ENCODE assay signal across 9 mouse cellular contexts in the genomic region with DNA sequence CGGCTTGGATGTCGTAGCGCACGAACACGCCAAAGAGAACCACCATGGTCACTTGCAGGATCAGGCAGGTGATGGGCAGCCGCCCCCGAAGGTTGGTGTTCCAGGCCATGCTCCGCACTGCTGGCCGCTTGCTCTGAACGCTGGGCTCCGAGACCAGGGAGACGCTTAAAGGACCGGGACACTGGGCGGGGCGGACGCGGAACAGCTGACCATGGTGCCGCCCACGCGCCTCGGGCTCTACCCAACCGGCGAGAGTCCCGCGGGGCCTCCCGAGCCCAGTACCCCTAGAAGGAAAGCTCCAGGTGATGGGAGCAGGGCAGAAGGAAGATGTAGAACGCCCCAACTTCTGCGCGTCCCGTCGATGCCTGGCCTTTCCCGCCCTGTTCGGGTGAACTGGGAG. TPM values are rescaled to one million over a fixed set of nuclear protein-coding genes. Genes with fewer than 3 reads are reported as not detected.
DNase-seq lines count a peak whose midpoint lies in the region; ATAC-seq and TF ChIP-seq lines count a peak whose summit lies in the region.
"Had no signal": no experiment of that assay in that cellular context is flagged by ENCODE, and none has a peak within 500 bp of the region (broad histone marks: within the 10 kb centered on the region; RNA-seq: fewer than 3 reads in every experiment).

A gene (minus strand): TSS at position 240 of the 400 bp plus-strand sequence.

- WGBS in kidney, adult 2 months, result 8% methylated on average over 33 of the region's 33 CpGs
- WGBS in hindbrain, embryonic 13.5 days, result 8% methylated on average over 33 of the region's 33 CpGs
- WGBS in midbrain, embryonic 12.5 days, result 11% methylated on average over 33 of the region's 33 CpGs

- H3K4me3 ChIP-seq in kidney, adult 2 months (ENCODE audit: insufficient read depth, low read depth, low read length), result peak within 1 kb of the TSS; percentile 73
- peak within 1 kb of the TSS; percentile 27 for H3K4me3 ChIP-seq in hindbrain, embryonic 13.5 days
- H3K4me3 ChIP-seq in midbrain, embryonic 12.5 days, result peak within 1 kb of the TSS; percentile 21

- H3K9me3 ChIP-seq in hindbrain, embryonic 13.5 days, result no peaks in the 10 kb centered on the region
- no peaks in the 10 kb centered on the region for H3K9me3 ChIP-seq in midbrain, embryonic 12.5 days
- H3K9me3 ChIP-seq: G1E had no signal

- H3K36me3 ChIP-seq in kidney, adult 2 months (ENCODE audit: control insufficient read depth, insufficient read depth, low read length), result no peaks in the 10 kb centered on the region
- no peaks in the 10 kb centered on the region for H3K36me3 ChIP-seq in hindbrain, embryonic 13.5 days
- no peaks in the 10 kb centered on the region for H3K36me3 ChIP-seq in midbrain, embryonic 12.5 days
- H3K36me3 ChIP-seq: G1E had no signal

- H3K27me3 ChIP-seq in kidney, adult 2 months (replicated peaks; ENCODE audit: control insufficient read depth, insufficient read depth, low read length), result no peaks in the 10 kb centered on the region
- H3K27me3 ChIP-seq in hindbrain, embryonic 13.5 days, result peaks cover 58% of the 10 kb centered on the region
- peaks cover 53% of the 10 kb centered on the region for H3K27me3 ChIP-seq in midbrain, embryonic 12.5 days

- DNase-seq in kidney, adult 2 months, result peak; percentile 42
- DNase-seq in kidney, adult 8-10 months, result no peak
- peak; percentile 44 for DNase-seq in adrenal gland, postnatal 14 days
- DNase-seq in cerebellum, postnatal 4 days (ENCODE audit: low spot score in 2 of 2), result no peak
- DNase-seq in layer of hippocampus, adult 18-20 months (ENCODE audit: low spot score in 2 of 2), result no peak
- no peak for DNase-seq in frontal cortex, postnatal 14 days (ENCODE audit: low spot score in 2 of 2)

- H3K27ac ChIP-seq in kidney, adult 2 months (ENCODE audit: insufficient read depth, low read depth, low read length), result peak within 1 kb of the TSS; percentile 66
- no peak within 1 kb of the TSS for H3K27ac ChIP-seq in hindbrain, embryonic 13.5 days
- no peak within 1 kb of the TSS for H3K27ac ChIP-seq in midbrain, embryonic 12.5 days (replicated peaks)

- ATAC-seq in hindbrain, embryonic 13.5 days (ENCODE audit: low FRiP score), result no peak
- no peak for ATAC-seq in midbrain, embryonic 12.5 days (ENCODE audit: low FRiP score, low read depth)

- peak within 1 kb of the TSS; percentile 43; the same call in 1 of the 2 replicates for H3K9ac ChIP-seq in hindbrain, embryonic 13.5 days
- H3K9ac ChIP-seq in midbrain, embryonic 12.5 days (replicated peaks), result no peak within 1 kb of the TSS

- H3K4me1 ChIP-seq in kidney, adult 2 months (ENCODE audit: control insufficient read depth, insufficient read depth, low read length), result no peaks in the 10 kb centered on the region
- H3K4me1 ChIP-seq in hindbrain, embryonic 13.5 days (replicated peaks), result peaks cover 12% of the 10 kb centered on the region
- H3K4me1 ChIP-seq in midbrain, embryonic 12.5 days, result peaks cover 9% of the 10 kb centered on the region

- TF ChIP-seq POLR2A in kidney, adult 2 months (IDR thresholded peaks at IDR 0.05; ENCODE audit: low read depth, low read length), result peak; percentile 71

- TF ChIP-seq CTCF in kidney, adult 2 months (conservative IDR thresholded peaks at IDR 0.05; ENCODE audit: insufficient read depth, insufficient read length, low read depth, low read length), result no peak

- peak within 1 kb of the TSS; percentile 44 for H3K4me2 ChIP-seq in hindbrain, embryonic 13.5 days
- peak within 1 kb of the TSS; percentile 38 for H3K4me2 ChIP-seq in midbrain, embryonic 12.5 days (replicated peaks)

RNA-seq across cellular contexts. Expression of the gene that starts here (rescaled TPM):
- 170 and 188 TPM in 2 replicates for polyA plus RNA-seq in kidney, adult 2 months (2012; rRNA removed)
- 1.9 and 2.4 TPM in 2 replicates for total RNA-seq in adrenal gland, postnatal 14 days (2021)
- polyA plus RNA-seq in hindbrain, embryonic 13.5 days (2015; fragmentation: Nextera tagmentation; extraction: Ambion mirVana), result 4.8 and 5.2 TPM in 2 replicates
- 1.5 and 2.2 TPM in 2 replicates for polyA plus RNA-seq in midbrain, embryonic 12.5 days (2016; fragmentation: Nextera tagmentation; extraction: Ambion mirVana)
- 1 to 10 TPM in 1 of 2 experiments, under 1 TPM in 1; 0.82 to 1.8 TPM for total RNA-seq in layer of hippocampus, adult 18-20 months (2021)
- total RNA-seq: G1E had no signal
- polyA plus RNA-seq: G1E had no signal

Comparison
In these comparisons a context has a peak if more than half of its experiments do, and no peak if none do; other contexts are left out.
1. RNA of the gene that starts here (polyA plus RNA-seq): 170 to 188 TPM in kidney, adult 2 months; 4.8 to 5.2 TPM in hindbrain, embryonic 13.5 days and 1.5 to 2.2 TPM in midbrain, embryonic 12.5 days; every median in the first group is over 10 times any median in the second.
2. DNase-seq: peak in kidney, adult 2 months (single experiment) and adrenal gland, postnatal 14 days (single experiment); none in kidney, adult 8-10 months (0 of 2), cerebellum, postnatal 4 days (0 of 2), layer of hippocampus, adult 18-20 months (0 of 2) and frontal cortex, postnatal 14 days (0 of 2).
3. H3K4me3 ChIP-seq: peak in every context shown above with its lines; median percentile 73 in kidney, adult 2 months; 27 in hindbrain, embryonic 13.5 days; 21 in midbrain, embryonic 12.5 days.